Mouse (Mus musculus) spleen, postnatal 36 days (tissue): ENCODE results near the gene Vipr1.
"Not testable (repeated sequence)": the region's sequence is repeated elsewhere in the genome, so short reads cannot be mapped to it uniquely, and the experiment has no call there.

Source experiments
- DNase-seq, 2 experiments: peaks; one replicate each; pipeline ENCODE4 v3.0.0; 2022; ENCODE audit warnings: low spot score in 2 of 2, mixed read lengths in 1 of 2

The Vipr1 gene

GRCm38 (mm10) chr9:121642401-121643181, at the start of gene Vipr1:
TSS of gene Vipr1 (plus strand) at chr9:121642716.
- peak; percentile 72 to 76 for DNase-seq

- DNase-seq = no peak
These were observed 49.5 kb upstream of the Vipr1 start for GRCm38 (mm10) chr9:121592948-121593550.

- DNase-seq = not testable (repeated sequence)
These were observed 48.7 kb upstream of the Vipr1 start for GRCm38 (mm10) chr9:121593768-121594167.

GRCm38 (mm10) chr9:121594771-121595170, 47.7 kb upstream of the Vipr1 start:
- no peak for DNase-seq

GRCm38 (mm10) chr9:121598106-121598505, 44.4 kb upstream of the Vipr1 start:
- no peak for DNase-seq

- DNase-seq = no peak
These were observed 43.0 kb upstream of the Vipr1 start for GRCm38 (mm10) chr9:121599551-121599950.

- DNase-seq = no peak
These were observed 42.2 kb upstream of the Vipr1 start for GRCm38 (mm10) chr9:121600201-121600860.

GRCm38 (mm10) chr9:121600861-121601427, 41.6 kb upstream of the Vipr1 start:
- DNase-seq = no peak

GRCm38 (mm10) chr9:121602381-121602780, 40.1 kb upstream of the Vipr1 start:
- DNase-seq = no peak

GRCm38 (mm10) chr9:121605414-121606278, 36.9 kb upstream of the Vipr1 start:
- peak; percentile 24 to 32 for DNase-seq

GRCm38 (mm10) chr9:121606498-121607096, 35.9 kb upstream of the Vipr1 start:
- DNase-seq = no peak

- DNase-seq = no peak
These were observed 33.1 kb upstream of the Vipr1 start for GRCm38 (mm10) chr9:121609381-121609780.

- no peak for DNase-seq
These were observed 29.3 kb upstream of the Vipr1 start for GRCm38 (mm10) chr9:121613192-121613591.

- no peak for DNase-seq
These were observed 28.2 kb upstream of the Vipr1 start for GRCm38 (mm10) chr9:121614241-121614757.

GRCm38 (mm10) chr9:121616471-121616870, 26.0 kb upstream of the Vipr1 start:
- DNase-seq = no peak

- no peak for DNase-seq
These were observed 23.1 kb upstream of the Vipr1 start for GRCm38 (mm10) chr9:121619441-121619840.

GRCm38 (mm10) chr9:121623235-121623634, 19.3 kb upstream of the Vipr1 start:
- no peak for DNase-seq

- no peak for DNase-seq
These were observed 17.6 kb upstream of the Vipr1 start for GRCm38 (mm10) chr9:121624920-121625319.

GRCm38 (mm10) chr9:121630627-121631026, 11.9 kb upstream of the Vipr1 start:
- no peak for DNase-seq

- peak in 1 of 2 experiments; percentile 27 for DNase-seq
These were observed 10.6 kb upstream of the Vipr1 start for GRCm38 (mm10) chr9:121631946-121632345.

- DNase-seq = no peak
These were observed 9.6 kb upstream of the Vipr1 start for GRCm38 (mm10) chr9:121632891-121633290.
